Mouse (Mus musculus) brain, embryonic 14.5 days (tissue): ENCODE measurements at regions not wholly inside any gene's neighbourhood (a gene's known extent, or its start where the extent isn't known, plus 50 kb on each side); places are given as distances from the start of the nearest gene placed in this dataset.

Experiments
- CTCF ChIP-seq: fragments of 200-500 bp; IDR thresholded peaks from 2 replicates; pipeline ENCODE4 v1.5.1; 2012; ENCODE audit warnings: inconsistent platforms, mild to moderate bottlenecking, moderate library complexity, borderline replicate concordance; ENCODE audit not compliant: insufficient read depth, insufficient read length; ENCODE audit errors: extremely low read depth
- POLR2A ChIP-seq: fragments of 200-500 bp; IDR thresholded peaks from 2 replicates; pipeline ENCODE4 v1.6.1; 2012; ENCODE audit warnings: mild to moderate bottlenecking, inconsistent platforms, borderline replicate concordance; ENCODE audit not compliant: poor library complexity, insufficient read depth, insufficient read length, severe bottlenecking; ENCODE audit errors: extremely low read depth

DNA sequence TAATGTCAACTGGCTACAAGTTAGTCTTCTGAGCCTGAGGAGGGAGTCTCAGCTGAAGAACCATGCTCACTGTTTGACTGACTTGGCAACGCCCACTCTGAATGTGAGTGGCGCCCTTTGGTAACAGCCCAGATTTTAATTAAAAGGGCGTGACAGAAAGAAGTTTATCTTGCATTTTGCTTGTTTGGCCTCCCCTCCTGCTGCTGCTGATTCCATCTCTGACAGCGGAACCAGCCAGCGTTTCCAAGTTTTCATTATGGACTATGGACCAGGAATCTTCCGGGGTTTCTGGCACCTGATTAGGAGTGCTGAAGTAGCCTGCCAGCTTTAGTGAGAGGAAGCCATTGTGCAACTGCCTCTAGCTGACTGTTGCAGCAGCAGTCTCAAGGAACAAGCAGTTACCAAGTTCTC is 66.7 kb downstream of the Arrdc4 start:
- TF ChIP-seq CTCF (no peak), POLR2A (no peak)
